Mouse (Mus musculus) G1E (cell line): ENCODE measurements around the gene Retnla.

Experiments
- CTCF ChIP-seq: IDR thresholded peaks from 2 replicates; pipeline ENCODE4 v1.5.1; 2012; ENCODE audit warnings: low read depth, low read length, inconsistent platforms, mixed read lengths
- TAL1 ChIP-seq: conservative IDR thresholded peaks from 2 replicates; pipeline ENCODE4 v1.6.1; 2012; ENCODE audit warnings: low read depth, low read length, inconsistent platforms, mixed read lengths

DNA sequence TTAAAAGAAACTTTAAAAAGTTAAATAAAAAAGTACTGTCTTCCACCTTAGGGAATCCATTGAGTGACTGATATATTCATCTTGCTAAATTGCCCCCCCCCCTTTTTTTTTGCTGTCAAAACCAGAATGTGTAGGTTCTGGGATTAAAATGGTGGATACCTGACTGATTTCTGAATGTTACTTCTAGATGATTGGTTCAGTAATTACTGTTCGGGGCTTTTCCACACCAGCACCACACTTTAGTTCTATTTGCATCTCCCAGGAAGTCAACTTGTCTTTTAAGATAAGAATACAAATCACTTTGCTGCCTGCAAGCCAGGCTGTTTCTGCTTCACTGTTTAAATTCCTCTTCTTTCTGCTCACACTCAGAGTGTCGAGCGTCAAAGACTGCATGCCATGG lies 44.1 kb upstream of the Retnla start:
- TF ChIP-seq TAL1, result no peak
- TF ChIP-seq CTCF, result no peak
